Mouse (Mus musculus) hindbrain, embryonic 16.5 days (tissue): ENCODE measurements around the gene Adcy5. TPM values are rescaled to one million over a fixed set of nuclear protein-coding genes. Genes with fewer than 3 reads are reported as not detected.

Source experiments
- ATAC-seq: fragments of 200-750 bp; cut with Nextera tagmentation; 2 replicates; pipeline ENCODE4 v1.8.0; 2017; ENCODE audit warnings: moderate TSS enrichment, moderate library complexity
- H3K27ac ChIP-seq: fragments of 300-500 bp; sonication (generic); 2 replicates; pipeline ENCODE4 v1.5.1; 2014; ENCODE audit warnings: low read depth, mild to moderate bottlenecking, control low read depth, low read length, moderate library complexity
- H3K27me3 ChIP-seq: fragments of 300-500 bp; sonication (generic); replicated peaks from 2 replicates; pipeline ENCODE4 v1.6.1; 2014; ENCODE audit warnings: low read length; ENCODE audit not compliant: control insufficient read depth, insufficient read depth
- H3K36me3 ChIP-seq: fragments of 300-500 bp; sonication (generic); 2 replicates; pipeline ENCODE4 v1.6.1; 2014; ENCODE audit warnings: mild to moderate bottlenecking, low read length, moderate library complexity, mixed read lengths; ENCODE audit not compliant: control insufficient read depth, insufficient read depth
- H3K4me1 ChIP-seq: fragments of 300-500 bp; sonication (generic); 2 replicates; pipeline ENCODE4 v1.6.1; 2014; ENCODE audit warnings: low read depth, low read length; ENCODE audit not compliant: control insufficient read depth, insufficient read depth
- H3K4me2 ChIP-seq: fragments of 300-500 bp; sonication (generic); 2 replicates; pipeline ENCODE4 v1.6.1; 2014; ENCODE audit warnings: mild to moderate bottlenecking, low read length, control low read depth, moderate library complexity
- H3K4me3 ChIP-seq: fragments of 300-500 bp; sonication (generic); 2 replicates; pipeline ENCODE4 v1.5.1; 2014; ENCODE audit warnings: mild to moderate bottlenecking, low read length, control low read depth, moderate library complexity
- H3K9ac ChIP-seq: fragments of 300-500 bp; sonication (generic); 2 replicates; pipeline ENCODE4 v1.6.1; 2014; ENCODE audit warnings: low read depth, mild to moderate bottlenecking, control low read depth, low read length, moderate library complexity
- H3K9me3 ChIP-seq: fragments of 300-500 bp; sonication (generic); 2 replicates; pipeline ENCODE4 v1.6.1; 2014; ENCODE audit warnings: mild to moderate bottlenecking, low read length, moderate library complexity; ENCODE audit not compliant: control insufficient read depth
- WGBS: fragments of 180-500 bp; shearing (Covaris S2); extraction: QIAGEN DNeasy Blood & Tissue Kit; methylation state at CpG from one replicate; pipeline ENCODE4 v1.1.7; 2014; 5-methylcytosine and 5-hydroxymethylcytosine counted together
- polyA plus RNA-seq: library from polyadenylated mRNA; unstranded; fragments of >200 nt; fragmentation: Nextera tagmentation; extraction: Ambion mirVana; gene quantifications from 2 replicates; pipeline ENCODE4 v1.2.1, GENCODE M21; 2015

Gene Adcy5
- polyA plus RNA-seq, 1 experiment from 2014 or later = 7.2 TPM

DNA sequence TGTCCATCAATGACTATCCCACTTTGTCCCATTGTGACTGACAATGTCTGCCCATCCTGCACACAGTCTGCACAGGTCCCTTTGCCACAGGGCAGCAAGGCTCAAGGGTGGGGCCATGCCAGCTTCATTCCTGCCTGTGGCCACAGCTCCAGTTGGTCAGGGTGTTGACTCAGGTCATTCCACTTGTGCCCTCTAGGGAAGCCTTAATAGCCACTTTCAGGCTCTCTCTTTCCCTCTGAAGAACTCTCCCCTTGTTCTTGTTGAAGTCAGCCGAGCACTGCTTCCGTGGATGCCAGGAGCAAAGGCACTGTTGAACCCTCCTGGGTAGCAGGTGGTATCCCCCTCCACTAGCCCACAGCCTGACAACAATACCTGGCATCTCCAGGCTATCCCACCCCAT is 127.8 kb downstream of the Adcy5 start:
- no peaks in the 10 kb centered on the region for H3K9me3 ChIP-seq
- peaks cover 12% of the 10 kb centered on the region for H3K36me3 ChIP-seq
- no peak for ATAC-seq
- no peak overlapping the region for H3K27ac ChIP-seq
- no peak overlapping the region for H3K4me2 ChIP-seq
- no peaks in the 10 kb centered on the region for H3K27me3 ChIP-seq
- H3K4me3 ChIP-seq = no peak overlapping the region
- no peaks in the 10 kb centered on the region for H3K4me1 ChIP-seq
- H3K9ac ChIP-seq = no peak overlapping the region
- WGBS = 83% methylated on average over 2 of the region's 2 CpGs

- no peak overlapping the region for H3K4me3 ChIP-seq
- ATAC-seq = no peak
- no peak overlapping the region for H3K4me2 ChIP-seq
- no peak overlapping the region for H3K27ac ChIP-seq
- H3K36me3 ChIP-seq = peaks cover 12% of the 10 kb centered on the region
- no peaks in the 10 kb centered on the region for H3K4me1 ChIP-seq
- WGBS = 82% methylated on average over 9 of the region's 9 CpGs
- H3K9me3 ChIP-seq = no peaks in the 10 kb centered on the region
- H3K9ac ChIP-seq = no peak overlapping the region
- no peaks in the 10 kb centered on the region for H3K27me3 ChIP-seq
These were observed 131.1 kb downstream of the Adcy5 start for GRCm38 (mm10) chr16:35285821-35286220.

DNA sequence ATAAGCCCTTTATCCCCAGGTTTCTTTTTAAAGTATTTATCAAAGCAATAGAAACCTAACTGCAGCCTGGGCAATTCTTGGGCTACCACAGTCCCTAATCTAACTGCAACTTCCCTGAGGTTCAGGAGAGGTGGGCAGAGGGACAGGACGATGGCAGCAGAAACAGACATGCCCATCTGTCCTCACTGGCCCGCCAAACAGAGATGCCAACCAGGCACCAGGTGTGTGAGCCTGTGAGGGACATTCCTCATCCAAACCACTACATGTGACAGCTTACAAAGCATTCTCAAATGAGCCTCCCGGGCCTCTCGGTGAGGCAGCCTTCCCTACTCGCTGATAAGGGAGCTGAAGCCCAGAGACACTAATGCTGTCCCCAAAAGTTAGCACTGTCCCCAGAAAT is 132.6 kb downstream of the Adcy5 start:
- no peak overlapping the region for H3K27ac ChIP-seq
- no peak for ATAC-seq
- H3K36me3 ChIP-seq = peaks cover 12% of the 10 kb centered on the region
- no peaks in the 10 kb centered on the region for H3K27me3 ChIP-seq
- H3K4me3 ChIP-seq = no peak overlapping the region
- no peak overlapping the region for H3K4me2 ChIP-seq
- H3K9ac ChIP-seq = no peak overlapping the region
- H3K4me1 ChIP-seq = no peaks in the 10 kb centered on the region
- no peaks in the 10 kb centered on the region for H3K9me3 ChIP-seq
- WGBS = 90% methylated on average over 5 of the region's 5 CpGs

DNA sequence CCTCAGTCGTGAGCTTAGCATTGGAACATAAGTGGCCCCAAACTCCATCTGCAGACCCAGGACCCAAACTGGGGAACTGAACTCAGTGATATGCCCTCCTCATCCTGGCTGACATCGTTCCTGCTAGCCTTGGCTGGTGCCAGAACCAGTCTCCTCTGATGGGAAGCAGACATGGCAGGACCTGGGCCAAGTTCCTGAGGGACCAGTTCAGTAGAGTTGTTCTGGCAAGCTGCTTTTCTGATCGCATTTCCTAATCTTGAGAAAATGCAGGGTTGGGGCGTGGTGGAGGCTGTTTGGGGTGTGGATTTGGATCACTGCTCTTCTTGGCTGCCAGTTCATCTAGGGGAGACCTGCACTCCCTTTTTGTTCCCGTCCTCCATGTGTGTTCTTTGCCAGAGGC is 143.1 kb downstream of the Adcy5 start:
- Histone ChIP-seq H3K36me3 (peaks cover 18% of the 10 kb centered on the region), H3K9ac (no peak overlapping the region), H3K4me2 (no peak overlapping the region), H3K4me1 (no peaks in the 10 kb centered on the region), H3K4me3 (no peak overlapping the region), H3K9me3 (no peaks in the 10 kb centered on the region), H3K27ac (no peak overlapping the region), H3K27me3 (no peaks in the 10 kb centered on the region)
- ATAC-seq = no peak
- 91% methylated on average over 5 of the region's 5 CpGs for WGBS

- Histone ChIP-seq H3K36me3 (peaks cover 21% of the 10 kb centered on the region), H3K4me2 (no peak overlapping the region), H3K27ac (no peak overlapping the region), H3K9ac (no peak overlapping the region), H3K4me3 (no peak overlapping the region), H3K4me1 (no peaks in the 10 kb centered on the region), H3K27me3 (no peaks in the 10 kb centered on the region), H3K9me3 (no peaks in the 10 kb centered on the region)
- WGBS = 95% methylated on average over 5 of the region's 6 CpGs
- ATAC-seq = no peak
These were observed 145.5 kb downstream of the Adcy5 start for GRCm38 (mm10) chr16:35300156-35300555.

- H3K4me1 ChIP-seq = no peaks in the 10 kb centered on the region
- WGBS = 47% methylated on average over 7 of the region's 7 CpGs
- H3K9me3 ChIP-seq = no peaks in the 10 kb centered on the region
- no peak overlapping the region for H3K9ac ChIP-seq
- no peak overlapping the region for H3K27ac ChIP-seq
- no peak overlapping the region for H3K4me2 ChIP-seq
- no peaks in the 10 kb centered on the region for H3K27me3 ChIP-seq
- H3K4me3 ChIP-seq = no peak overlapping the region
- no peak for ATAC-seq
- peaks cover 19% of the 10 kb centered on the region for H3K36me3 ChIP-seq
These were observed 148.0 kb downstream of the Adcy5 start for GRCm38 (mm10) chr16:35302441-35303280.

- WGBS = 91% methylated on average over 6 of the region's 6 CpGs
- Histone ChIP-seq H3K9me3 (no peaks in the 10 kb centered on the region), H3K27me3 (no peaks in the 10 kb centered on the region), H3K4me3 (no peak overlapping the region), H3K36me3 (peaks cover 19% of the 10 kb centered on the region), H3K4me1 (no peaks in the 10 kb centered on the region), H3K9ac (no peak overlapping the region), H3K4me2 (no peak overlapping the region), H3K27ac (no peak overlapping the region)
- no peak for ATAC-seq
These were observed 149.0 kb downstream of the Adcy5 start for GRCm38 (mm10) chr16:35303721-35304120.

DNA sequence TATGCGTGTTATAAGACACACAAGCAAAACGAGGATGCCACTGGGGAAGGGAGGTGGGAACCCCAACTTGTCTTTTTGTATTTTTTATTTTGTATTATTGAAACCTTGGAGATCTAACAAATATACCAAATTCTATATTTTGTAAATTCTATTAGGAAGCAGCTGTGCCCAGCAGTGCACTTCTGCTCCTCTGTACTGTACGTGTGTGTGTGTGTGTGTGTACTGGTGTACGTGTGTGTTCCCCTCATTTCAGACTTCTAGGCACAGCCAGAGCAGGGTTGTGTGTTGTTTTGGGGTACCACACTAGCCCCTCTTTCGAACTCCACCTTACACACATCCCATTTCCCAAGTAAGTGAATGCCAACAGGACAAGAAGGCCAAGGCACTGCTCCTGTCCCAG is 149.7 kb downstream of the Adcy5 start:
- Histone ChIP-seq H3K27me3 (no peaks in the 10 kb centered on the region), H3K9me3 (no peaks in the 10 kb centered on the region), H3K4me1 (no peaks in the 10 kb centered on the region), H3K4me3 (no peak overlapping the region), H3K36me3 (peaks cover 15% of the 10 kb centered on the region), H3K4me2 (no peak overlapping the region), H3K27ac (no peak overlapping the region), H3K9ac (no peak overlapping the region)
- ATAC-seq = no peak
- 91% methylated on average over 5 of the region's 5 CpGs for WGBS

DNA sequence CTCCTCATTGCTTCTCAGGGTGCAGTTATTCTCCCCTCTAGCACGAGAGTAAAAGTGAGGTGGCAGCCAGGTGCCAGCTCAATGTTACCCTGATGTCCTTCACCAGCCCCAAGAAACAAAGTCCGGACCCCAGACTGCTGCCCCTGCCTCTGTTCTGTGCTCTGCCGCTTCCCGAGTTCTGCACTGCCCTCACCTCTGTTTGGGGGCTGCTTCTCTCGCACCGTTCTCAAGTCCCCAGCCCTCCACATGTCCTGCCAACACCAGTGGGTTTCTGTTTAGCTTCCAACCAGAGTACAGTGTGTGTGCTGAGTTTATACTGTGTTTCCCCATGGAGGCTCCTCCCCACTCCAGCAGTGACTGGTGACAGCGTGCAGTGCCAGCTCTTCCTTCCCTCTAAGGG is 150.5 kb downstream of the Adcy5 start:
- Histone ChIP-seq H3K27ac (no peak overlapping the region), H3K4me2 (no peak overlapping the region), H3K9me3 (no peaks in the 10 kb centered on the region), H3K4me3 (no peak overlapping the region), H3K36me3 (peaks cover 10% of the 10 kb centered on the region), H3K9ac (no peak overlapping the region), H3K27me3 (no peaks in the 10 kb centered on the region), H3K4me1 (no peaks in the 10 kb centered on the region)
- no peak for ATAC-seq
- WGBS = 87% methylated on average over 7 of the region's 7 CpGs
